Mouse (Mus musculus): Measurements from ENCODE around the gene Anapc1. TPM values are rescaled to one million over a fixed set of nuclear protein-coding genes. Genes with fewer than 3 reads are reported as not detected.
A peak's percentile ranks its signal among the peaks of the same experiment; 100 is the strongest.

Anapc1 gene
- polyA plus RNA-seq, 1 experiment from 2014 or later: 44.1 TPM

DNA sequence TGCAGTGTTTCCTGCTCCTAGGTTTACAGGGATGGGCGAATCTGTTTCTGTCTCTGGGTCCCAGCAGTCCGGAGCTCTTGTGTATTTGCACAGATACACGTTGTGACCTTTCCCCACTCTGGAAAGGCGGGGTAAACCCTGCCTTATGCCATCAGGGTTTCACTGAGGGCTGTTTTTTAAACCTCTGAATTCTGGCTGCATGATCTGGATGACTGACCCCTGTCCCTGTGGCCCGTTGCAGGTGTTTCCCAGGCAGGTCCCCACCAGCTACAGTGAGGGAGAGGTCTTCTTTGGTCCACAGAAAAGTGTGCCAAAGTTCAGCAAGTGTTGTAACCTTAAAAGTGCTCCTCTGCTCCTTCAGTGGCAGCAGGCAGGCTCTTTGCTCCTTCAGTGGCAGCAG is 77.9 kb downstream of the Anapc1 start:
- H3K9me3 ChIP-seq (replicated peaks; ENCODE audit: control insufficient read depth, low read length, poor library complexity, severe bottlenecking): peaks cover 4% of the 10 kb centered on the region
- no peak overlapping the region for H3K4me3 ChIP-seq (ENCODE audit: low read depth, low read length)
- H3K4me1 ChIP-seq (ENCODE audit: control insufficient read depth, insufficient read depth, low read length): no peaks in the 10 kb centered on the region
- H3K27ac ChIP-seq (ENCODE audit: low read length): no peak overlapping the region
- H3K36me3 ChIP-seq (ENCODE audit: control insufficient read depth, insufficient read depth, low read length): peaks cover 35% of the 10 kb centered on the region
- H3K9ac ChIP-seq (ENCODE audit: low read depth, low read length): no peak overlapping the region
- ATAC-seq: no peak
- no peaks in the 10 kb centered on the region for H3K27me3 ChIP-seq (ENCODE audit: control insufficient read depth, insufficient read depth, low read depth, low read length)
- 82% methylated on average over 5 of the region's 5 CpGs for WGBS
- no peak overlapping the region for H3K4me2 ChIP-seq (ENCODE audit: low read length)

DNA sequence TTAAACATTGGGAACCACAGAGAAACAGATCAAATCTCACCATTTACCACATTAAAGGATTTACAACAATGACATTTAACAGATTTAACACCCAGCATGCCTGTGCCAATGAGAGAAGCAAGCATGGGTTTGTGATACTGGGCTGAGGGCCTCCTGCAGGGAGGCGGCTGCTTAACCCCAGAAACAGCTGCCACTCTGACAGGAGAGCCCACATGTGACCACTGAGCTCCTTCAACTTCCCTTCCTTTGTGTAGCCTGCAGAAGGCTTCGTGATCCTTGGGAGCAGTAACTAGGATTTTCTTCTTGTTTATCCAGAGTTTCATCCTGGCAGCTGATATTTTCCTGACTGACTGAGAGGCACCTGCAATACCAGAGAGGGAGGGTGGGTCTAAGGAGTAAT is 85.7 kb downstream of the Anapc1 start:
- H3K27me3 ChIP-seq (ENCODE audit: control insufficient read depth, insufficient read depth, low read depth, low read length): no peaks in the 10 kb centered on the region
- 15% methylated on average over 2 of the region's 2 CpGs for WGBS
- peaks cover 4% of the 10 kb centered on the region for H3K9me3 ChIP-seq (replicated peaks; ENCODE audit: control insufficient read depth, low read length, poor library complexity, severe bottlenecking)
- no peaks in the 10 kb centered on the region for H3K36me3 ChIP-seq (ENCODE audit: control insufficient read depth, insufficient read depth, low read length)
- no peak overlapping the region for H3K27ac ChIP-seq (ENCODE audit: low read length)
- no peak overlapping the region for H3K4me3 ChIP-seq (ENCODE audit: low read depth, low read length)
- no peaks in the 10 kb centered on the region for H3K4me1 ChIP-seq (ENCODE audit: control insufficient read depth, insufficient read depth, low read length)
- no peak overlapping the region for H3K9ac ChIP-seq (ENCODE audit: low read depth, low read length)
- no peak for ATAC-seq
- no peak overlapping the region for H3K4me2 ChIP-seq (ENCODE audit: low read length)

GRCm38 (mm10) chr2:128592301-128592700 is 94.9 kb downstream of the Anapc1 start:
- Histone ChIP-seq H3K9ac (ENCODE audit: low read depth, low read length) (no peak overlapping the region), H3K27me3 (ENCODE audit: control insufficient read depth, insufficient read depth, low read depth, low read length) (no peaks in the 10 kb centered on the region), H3K4me3 (ENCODE audit: low read depth, low read length) (no peak overlapping the region), H3K4me2 (ENCODE audit: low read length) (no peak overlapping the region), H3K9me3 (replicated peaks; ENCODE audit: control insufficient read depth, low read length, poor library complexity, severe bottlenecking) (no peaks in the 10 kb centered on the region), H3K4me1 (ENCODE audit: control insufficient read depth, insufficient read depth, low read length) (no peaks in the 10 kb centered on the region), H3K36me3 (ENCODE audit: control insufficient read depth, insufficient read depth, low read length) (no peaks in the 10 kb centered on the region), H3K27ac (ENCODE audit: low read length) (no peak overlapping the region)
- 89% methylated on average over 7 of the region's 7 CpGs for WGBS
- no peak for ATAC-seq

DNA sequence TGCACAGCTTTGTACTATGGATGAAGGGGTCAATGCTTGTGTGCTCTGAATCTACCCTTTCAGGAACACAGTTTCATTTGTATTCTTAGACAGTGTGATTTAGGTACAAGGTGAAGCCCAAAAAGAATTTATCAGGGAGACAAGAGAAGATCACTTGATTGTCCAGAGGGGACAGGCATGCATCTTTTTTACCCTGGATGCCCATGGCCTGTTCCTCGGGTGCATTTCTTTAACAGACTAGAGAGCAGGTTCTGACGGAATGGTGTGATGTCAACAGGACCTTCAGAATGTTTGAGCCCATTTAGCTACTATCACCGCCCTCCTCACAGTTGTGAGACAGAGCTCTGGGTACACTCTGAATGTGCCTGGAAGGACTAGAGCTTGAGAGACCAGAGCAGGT is 96.3 kb downstream of the Anapc1 start, which contains the start of gene Spdye4c:
Spdye4c (plus strand) TSS at position 301 of the 400 bp plus-strand sequence.
- Histone ChIP-seq H3K4me3 (ENCODE audit: low read depth, low read length) (no peak within 1 kb of the TSS), H3K27me3 (ENCODE audit: control insufficient read depth, insufficient read depth, low read depth, low read length) (no peaks in the 10 kb centered on the region), H3K9ac (ENCODE audit: low read depth, low read length) (no peak within 1 kb of the TSS), H3K9me3 (replicated peaks; ENCODE audit: control insufficient read depth, low read length, poor library complexity, severe bottlenecking) (no peaks in the 10 kb centered on the region), H3K36me3 (ENCODE audit: control insufficient read depth, insufficient read depth, low read length) (no peaks in the 10 kb centered on the region), H3K27ac (ENCODE audit: low read length) (no peak within 1 kb of the TSS), H3K4me2 (ENCODE audit: low read length) (no peak within 1 kb of the TSS), H3K4me1 (ENCODE audit: control insufficient read depth, insufficient read depth, low read length) (no peaks in the 10 kb centered on the region)
- no peak for ATAC-seq
- WGBS: 97% methylated on average over 3 of the region's 3 CpGs

DNA sequence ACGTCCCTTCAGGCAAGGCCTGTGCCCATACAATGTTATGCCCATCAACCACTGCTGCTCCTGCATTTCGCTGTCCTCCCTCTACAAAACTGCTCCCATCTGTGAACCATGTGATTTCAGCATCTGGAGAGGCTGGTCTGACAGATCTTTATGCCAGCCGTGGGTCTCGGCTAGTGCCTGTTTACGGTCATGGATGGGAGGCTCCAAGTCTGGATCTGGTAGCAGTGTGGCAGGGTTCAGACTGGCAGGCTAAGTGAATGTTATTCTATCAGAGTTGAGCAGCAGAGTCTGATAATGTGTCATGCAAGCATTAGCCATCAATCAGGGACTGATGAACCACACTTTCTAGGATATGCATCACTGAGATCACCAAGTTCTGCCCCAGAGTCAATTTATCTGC is 104.3 kb downstream of the Anapc1 start:
- 73% methylated on average over 5 of the region's 5 CpGs for WGBS
- Histone ChIP-seq H3K27me3 (ENCODE audit: control insufficient read depth, insufficient read depth, low read depth, low read length) (no peaks in the 10 kb centered on the region), H3K36me3 (ENCODE audit: control insufficient read depth, insufficient read depth, low read length) (no peaks in the 10 kb centered on the region), H3K9ac (ENCODE audit: low read depth, low read length) (no peak overlapping the region), H3K4me2 (ENCODE audit: low read length) (no peak overlapping the region), H3K4me3 (ENCODE audit: low read depth, low read length) (no peak overlapping the region), H3K9me3 (replicated peaks; ENCODE audit: control insufficient read depth, low read length, poor library complexity, severe bottlenecking) (no peaks in the 10 kb centered on the region), H3K4me1 (ENCODE audit: control insufficient read depth, insufficient read depth, low read length) (no peaks in the 10 kb centered on the region), H3K27ac (ENCODE audit: low read length) (no peak overlapping the region)
- no peak for ATAC-seq

- 50% methylated on average over 16 of the region's 16 CpGs for WGBS
- Histone ChIP-seq H3K4me2 (ENCODE audit: low read length) (no peak overlapping the region), H3K36me3 (ENCODE audit: control insufficient read depth, insufficient read depth, low read length) (no peaks in the 10 kb centered on the region), H3K4me3 (ENCODE audit: low read depth, low read length) (no peak overlapping the region), H3K27me3 (ENCODE audit: control insufficient read depth, insufficient read depth, low read depth, low read length) (no peaks in the 10 kb centered on the region), H3K9ac (ENCODE audit: low read depth, low read length) (no peak overlapping the region), H3K9me3 (replicated peaks; ENCODE audit: control insufficient read depth, low read length, poor library complexity, severe bottlenecking) (no peaks in the 10 kb centered on the region), H3K27ac (ENCODE audit: low read length) (no peak overlapping the region), H3K4me1 (ENCODE audit: control insufficient read depth, insufficient read depth, low read length) (no peaks in the 10 kb centered on the region)
- peak; percentile 81 for ATAC-seq
Measured at GRCm38 (mm10) chr2:128572726-128573624, 114.2 kb downstream of the Anapc1 start.

GRCm38 (mm10) chr2:128571001-128571400 is 116.2 kb downstream of the Anapc1 start:
- Histone ChIP-seq H3K4me2 (ENCODE audit: low read length) (no peak overlapping the region), H3K9me3 (replicated peaks; ENCODE audit: control insufficient read depth, low read length, poor library complexity, severe bottlenecking) (no peaks in the 10 kb centered on the region), H3K27ac (ENCODE audit: low read length) (no peak overlapping the region), H3K9ac (ENCODE audit: low read depth, low read length) (no peak overlapping the region), H3K4me3 (ENCODE audit: low read depth, low read length) (no peak overlapping the region), H3K27me3 (ENCODE audit: control insufficient read depth, insufficient read depth, low read depth, low read length) (no peaks in the 10 kb centered on the region), H3K36me3 (ENCODE audit: control insufficient read depth, insufficient read depth, low read length) (no peaks in the 10 kb centered on the region), H3K4me1 (ENCODE audit: control insufficient read depth, insufficient read depth, low read length) (no peaks in the 10 kb centered on the region)
- no peak for ATAC-seq
- 87% methylated on average over 4 of the region's 4 CpGs for WGBS

GRCm38 (mm10) chr2:128568490-128568889 is 118.7 kb downstream of the Anapc1 start:
- Histone ChIP-seq H3K4me1 (ENCODE audit: control insufficient read depth, insufficient read depth, low read length) (no peaks in the 10 kb centered on the region), H3K36me3 (ENCODE audit: control insufficient read depth, insufficient read depth, low read length) (no peaks in the 10 kb centered on the region), H3K9ac (ENCODE audit: low read depth, low read length) (no peak overlapping the region), H3K27ac (ENCODE audit: low read length) (no peak overlapping the region), H3K27me3 (ENCODE audit: control insufficient read depth, insufficient read depth, low read depth, low read length) (no peaks in the 10 kb centered on the region), H3K4me3 (ENCODE audit: low read depth, low read length) (no peak overlapping the region), H3K9me3 (replicated peaks; ENCODE audit: control insufficient read depth, low read length, poor library complexity, severe bottlenecking) (no peaks in the 10 kb centered on the region), H3K4me2 (ENCODE audit: low read length) (no peak overlapping the region)
- no peak for ATAC-seq
- WGBS: 88% methylated on average over 4 of the region's 4 CpGs

DNA sequence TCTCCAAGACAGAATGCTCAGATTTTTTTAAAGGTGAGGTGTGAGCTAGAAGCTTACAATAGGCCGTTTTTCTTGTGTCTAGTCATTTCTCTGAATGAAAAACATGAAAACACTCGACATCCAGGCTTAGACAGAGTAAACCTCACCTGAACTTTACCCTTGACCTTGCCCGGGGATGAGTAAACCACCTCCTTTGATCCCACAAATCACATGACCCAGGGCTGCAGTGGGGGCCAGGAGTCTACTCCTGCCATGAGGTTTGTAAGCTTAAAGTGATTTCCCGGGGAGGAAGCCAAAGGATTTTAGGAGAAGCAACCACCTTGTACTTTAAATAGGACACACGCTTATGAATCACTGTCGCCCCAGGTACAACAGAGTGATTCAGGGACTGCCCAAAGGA is 119.2 kb downstream of the Anapc1 start:
- 82% methylated on average over 6 of the region's 6 CpGs for WGBS
- Histone ChIP-seq H3K36me3 (ENCODE audit: control insufficient read depth, insufficient read depth, low read length) (no peaks in the 10 kb centered on the region), H3K27ac (ENCODE audit: low read length) (no peak overlapping the region), H3K4me3 (ENCODE audit: low read depth, low read length) (no peak overlapping the region), H3K27me3 (ENCODE audit: control insufficient read depth, insufficient read depth, low read depth, low read length) (no peaks in the 10 kb centered on the region), H3K4me2 (ENCODE audit: low read length) (no peak overlapping the region), H3K9me3 (replicated peaks; ENCODE audit: control insufficient read depth, low read length, poor library complexity, severe bottlenecking) (no peaks in the 10 kb centered on the region), H3K9ac (ENCODE audit: low read depth, low read length) (no peak overlapping the region), H3K4me1 (ENCODE audit: control insufficient read depth, insufficient read depth, low read length) (no peaks in the 10 kb centered on the region)
- no peak for ATAC-seq
